Mouse (Mus musculus) cerebellum, adult 2 months (tissue): Measurements from ENCODE around the gene Gas2l3.

Experiments used
- CTCF ChIP-seq: fragments of 200-500 bp; IDR thresholded peaks from 2 replicates; pipeline ENCODE4 v1.5.1; 2011; ENCODE audit warnings: low read depth, mild to moderate bottlenecking, control low read depth, low read length, moderate library complexity, borderline replicate concordance; ENCODE audit not compliant: insufficient read depth
- POLR2A ChIP-seq: fragments of 200-500 bp; IDR thresholded peaks from 2 replicates; pipeline ENCODE4 v1.6.1; 2011; ENCODE audit warnings: low read length, control low read depth, borderline replicate concordance; ENCODE audit not compliant: insufficient read depth

GRCm38 (mm10) chr10:89400674-89401336 lies 43.0 kb downstream of the Gas2l3 start:
- TF ChIP-seq CTCF (no peak), POLR2A (no peak)
